Mouse (Mus musculus): Measurements from ENCODE around the gene Mob3c. TPM values are rescaled to one million over a fixed set of nuclear protein-coding genes. Genes with fewer than 3 reads are reported as not detected.

Gene Mob3c
- polyA plus RNA-seq (2012; rRNA removed) = 34.5 and 43.3 TPM in 2 replicates

DNA sequence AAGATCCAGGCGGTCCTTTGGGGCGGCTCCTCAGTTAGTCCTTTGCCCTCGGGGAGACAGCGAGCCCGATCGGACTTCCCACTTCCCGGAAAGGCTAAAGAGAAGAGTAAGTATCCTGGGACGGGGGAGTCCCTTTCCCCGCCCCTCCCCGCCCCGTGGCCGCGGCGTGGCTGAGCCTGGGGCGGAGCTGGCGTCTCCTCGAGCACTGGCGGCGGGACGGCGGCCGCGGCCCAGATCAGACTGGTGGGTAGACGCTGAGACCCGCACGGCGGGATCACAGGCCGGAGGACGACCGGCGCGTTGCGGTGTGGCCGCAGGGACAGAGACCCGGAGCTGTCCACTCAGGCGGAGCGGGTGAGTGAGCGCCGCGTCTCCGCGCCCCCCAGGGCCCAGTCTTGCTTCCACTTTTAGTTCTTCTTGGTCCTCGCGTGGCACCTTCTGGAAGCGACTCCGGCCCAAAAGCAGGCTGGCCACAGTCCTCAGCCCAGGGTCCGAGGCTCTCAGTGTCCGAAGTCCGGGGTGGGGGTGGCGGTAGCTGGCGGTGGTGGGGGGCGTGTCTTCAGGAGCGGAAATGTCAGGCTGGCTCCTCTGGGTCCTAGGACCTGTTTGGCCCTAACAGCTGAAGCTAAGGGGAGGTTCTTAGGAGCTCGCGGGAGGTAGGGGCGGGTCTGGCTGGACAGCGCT is at the start of gene Mob3c:
Gene Mob3c (plus strand): TSS at position 205 of the 684 bp plus-strand sequence.
- peak within 1 kb of the TSS; percentile 83 for H3K27ac ChIP-seq (ENCODE audit: insufficient read depth, low read length)
- DNase-seq (ENCODE audit: low read depth in 1 of 2, low spot score in 2 of 2) = peak in 1 of 2 experiments; percentile 70
- H3K36me3 ChIP-seq (ENCODE audit: control insufficient read depth, insufficient read depth, low read length) = peaks cover 7% of the 10 kb centered on the region; the same call in 1 of the 2 replicates
- H3K4me3 ChIP-seq (ENCODE audit: extremely low read depth, insufficient read depth, insufficient read length) = peak within 1 kb of the TSS; percentile 87
- H3K27me3 ChIP-seq (ENCODE audit: control insufficient read depth, insufficient read depth, low read length) = no peaks in the 10 kb centered on the region
- H3K4me1 ChIP-seq (ENCODE audit: control insufficient read depth, insufficient read depth, insufficient read length) = peaks cover 10% of the 10 kb centered on the region; the same call in 1 of the 2 replicates
- WGBS = under 1% methylated on average over 57 of the region's 57 CpGs
- TF ChIP-seq POLR2A (IDR thresholded peaks at IDR 0.05; ENCODE audit: low read depth, low read length) (no peak), CTCF (IDR thresholded peaks at IDR 0.05; ENCODE audit: extremely low read depth, insufficient read depth, insufficient read length, insufficient replicate concordance) (no peak)

DNA sequence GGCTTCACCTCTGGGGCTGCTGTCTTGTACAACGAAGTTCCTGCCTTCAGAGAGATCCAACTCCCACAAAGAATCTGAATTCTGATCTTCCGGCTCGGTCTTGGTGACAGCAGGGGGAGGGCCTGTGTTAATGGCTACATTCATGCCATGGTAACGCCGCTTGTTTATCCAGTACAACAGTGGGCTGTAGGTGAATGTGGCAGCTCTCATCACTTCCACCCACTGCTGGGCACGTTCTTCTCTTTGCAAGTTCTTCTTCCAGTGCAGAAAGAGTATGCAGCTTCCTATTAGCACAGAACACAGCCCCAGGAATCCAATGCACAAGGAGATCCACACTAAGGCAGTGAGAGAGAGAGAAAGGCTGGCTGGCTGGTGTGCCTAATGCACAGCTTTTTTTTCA is 47.6 kb upstream of the Mob3c start:
- Histone ChIP-seq H3K27me3 (ENCODE audit: control insufficient read depth, insufficient read depth, low read length) (no peaks in the 10 kb centered on the region), H3K4me1 (ENCODE audit: control insufficient read depth, insufficient read depth, insufficient read length) (no peaks in the 10 kb centered on the region), H3K4me3 (ENCODE audit: extremely low read depth, insufficient read depth, insufficient read length) (no peak overlapping the region), H3K36me3 (ENCODE audit: control insufficient read depth, insufficient read depth, low read length) (peaks cover 2% of the 10 kb centered on the region; the same call in 1 of the 2 replicates), H3K27ac (ENCODE audit: insufficient read depth, low read length) (no peak overlapping the region)
- no peak for DNase-seq (ENCODE audit: low read depth in 1 of 2, low spot score in 2 of 2)
- TF ChIP-seq POLR2A (IDR thresholded peaks at IDR 0.05; ENCODE audit: low read depth, low read length) (no peak), CTCF (IDR thresholded peaks at IDR 0.05; ENCODE audit: extremely low read depth, insufficient read depth, insufficient read length, insufficient replicate concordance) (no peak)
- 63% methylated on average over 6 of the region's 6 CpGs for WGBS

DNA sequence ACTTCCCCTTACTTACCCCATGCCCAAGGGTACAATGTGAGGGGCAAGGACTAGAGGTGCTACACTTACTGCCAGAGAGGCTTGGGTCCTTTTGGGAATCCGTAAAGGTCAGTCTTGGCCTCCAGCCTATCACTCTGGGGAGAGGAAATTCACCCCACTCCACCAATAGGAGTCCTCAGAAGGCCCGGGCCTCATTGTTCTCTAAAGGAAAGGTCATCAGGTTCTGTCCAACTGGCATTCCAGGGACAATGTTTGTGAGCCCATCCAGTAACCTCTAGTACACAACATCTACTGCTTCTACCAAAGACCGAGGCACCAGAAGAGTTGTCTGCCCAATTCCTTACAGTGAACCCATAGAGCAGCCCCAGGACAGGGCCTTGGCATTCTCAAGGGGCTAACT is 47.0 kb upstream of the Mob3c start, which contains the start of gene Tex38:
Gene Tex38 (minus strand): TSS at position 101 of the 400 bp plus-strand sequence.
- Histone ChIP-seq H3K27ac (ENCODE audit: insufficient read depth, low read length) (no peak within 1 kb of the TSS), H3K36me3 (ENCODE audit: control insufficient read depth, insufficient read depth, low read length) (peaks cover 2% of the 10 kb centered on the region; the same call in 1 of the 2 replicates), H3K27me3 (ENCODE audit: control insufficient read depth, insufficient read depth, low read length) (no peaks in the 10 kb centered on the region), H3K4me3 (ENCODE audit: extremely low read depth, insufficient read depth, insufficient read length) (no peak within 1 kb of the TSS), H3K4me1 (ENCODE audit: control insufficient read depth, insufficient read depth, insufficient read length) (peaks cover 3% of the 10 kb centered on the region; the same call in 1 of the 2 replicates)
- 86% methylated on average over 3 of the region's 3 CpGs for WGBS
- DNase-seq (ENCODE audit: low read depth in 1 of 2, low spot score in 2 of 2) = no peak
- TF ChIP-seq POLR2A (IDR thresholded peaks at IDR 0.05; ENCODE audit: low read depth, low read length) (no peak), CTCF (IDR thresholded peaks at IDR 0.05; ENCODE audit: extremely low read depth, insufficient read depth, insufficient read length, insufficient replicate concordance) (no peak)

DNA sequence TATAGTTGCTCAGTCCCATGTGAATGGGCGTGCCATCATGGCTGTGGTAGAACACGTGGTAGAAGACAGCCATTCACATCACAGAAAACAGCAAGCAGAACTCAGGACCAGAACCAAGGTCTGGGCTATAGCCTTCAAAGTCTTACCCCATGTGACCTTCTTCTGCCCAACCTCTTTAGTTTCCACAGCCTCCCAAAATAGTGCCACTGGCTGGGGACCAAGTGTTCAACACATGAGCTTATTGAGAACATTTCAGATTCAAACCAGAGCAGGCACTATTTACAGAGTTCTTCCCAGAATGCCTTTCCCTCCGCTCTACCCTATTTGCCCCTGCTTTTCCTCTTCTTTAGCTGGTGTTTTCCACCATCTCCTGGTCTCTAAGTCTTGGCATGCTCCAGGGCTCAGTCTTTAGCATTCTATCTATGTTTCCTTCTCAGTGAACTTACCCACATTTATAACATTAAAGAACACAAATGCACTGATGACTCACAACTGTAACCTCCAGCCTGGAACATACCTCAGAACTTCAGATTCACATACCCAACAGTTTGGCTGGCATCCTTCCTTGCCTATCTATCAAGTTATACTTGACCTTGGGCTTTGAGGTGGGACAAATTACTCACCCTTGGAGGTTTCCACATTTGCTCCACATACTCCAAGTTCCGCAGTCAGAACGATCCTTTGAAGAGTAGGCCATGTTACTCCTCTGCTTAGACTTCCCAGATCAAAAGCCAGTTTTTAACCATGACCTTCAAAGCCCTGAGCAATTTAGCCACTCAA is 45.7 kb upstream of the Mob3c start:
- Histone ChIP-seq H3K27ac (ENCODE audit: insufficient read depth, low read length) (no peak overlapping the region), H3K36me3 (ENCODE audit: control insufficient read depth, insufficient read depth, low read length) (peaks cover 2% of the 10 kb centered on the region; the same call in 1 of the 2 replicates), H3K4me1 (ENCODE audit: control insufficient read depth, insufficient read depth, insufficient read length) (peaks cover 3% of the 10 kb centered on the region; the same call in 1 of the 2 replicates), H3K27me3 (ENCODE audit: control insufficient read depth, insufficient read depth, low read length) (no peaks in the 10 kb centered on the region), H3K4me3 (ENCODE audit: extremely low read depth, insufficient read depth, insufficient read length) (no peak overlapping the region)
- TF ChIP-seq POLR2A (IDR thresholded peaks at IDR 0.05; ENCODE audit: low read depth, low read length) = no peak
- no peak for TF ChIP-seq CTCF (IDR thresholded peaks at IDR 0.05; ENCODE audit: extremely low read depth, insufficient read depth, insufficient read length, insufficient replicate concordance)
- 90% methylated on average over 5 of the region's 5 CpGs for WGBS
- no peak for DNase-seq (ENCODE audit: low read depth in 1 of 2, low spot score in 2 of 2)

DNA sequence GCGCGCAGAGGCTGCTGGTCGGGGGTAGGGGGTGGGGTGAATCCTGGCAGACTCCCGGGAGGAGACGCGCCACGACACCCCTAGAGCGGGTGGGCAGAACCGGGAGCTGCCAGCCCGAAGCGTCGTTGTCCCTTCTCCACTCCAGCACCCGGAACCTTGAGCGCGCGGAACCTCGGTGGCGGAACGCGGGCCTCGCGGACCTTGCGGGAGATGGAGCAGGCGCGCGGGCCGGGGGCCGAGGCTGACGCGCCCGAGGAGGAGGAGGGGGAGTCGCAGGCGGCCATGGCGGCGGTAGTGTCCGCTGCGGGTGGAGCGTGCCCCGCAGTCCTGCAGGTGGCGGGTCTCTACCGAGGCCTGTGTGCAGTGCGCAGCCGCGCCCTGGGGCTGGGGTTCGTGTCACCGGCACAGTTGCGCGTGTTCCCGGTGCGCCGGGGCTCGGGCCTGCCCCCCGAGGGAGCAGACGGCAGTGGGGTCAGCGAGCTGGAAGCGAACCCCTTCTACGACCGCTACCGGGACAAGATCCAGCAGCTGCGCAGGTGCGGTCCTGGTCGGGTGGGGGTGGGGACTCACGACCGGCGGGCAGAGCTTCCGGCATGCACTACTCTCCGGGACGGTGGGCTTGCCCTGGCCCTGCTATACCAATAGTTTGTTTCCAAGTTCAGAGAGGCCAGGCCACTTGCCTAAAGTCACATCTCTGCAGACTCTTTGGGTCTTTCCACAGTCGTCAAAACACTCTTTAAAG is 43.0 kb upstream of the Mob3c start, which contains the start of gene Atpaf1:
Gene Atpaf1 (plus strand): TSS at position 44 of the 742 bp plus-strand sequence.
- Histone ChIP-seq H3K36me3 (ENCODE audit: control insufficient read depth, insufficient read depth, low read length) (peaks cover 3% of the 10 kb centered on the region; the same call in 1 of the 2 replicates), H3K4me1 (ENCODE audit: control insufficient read depth, insufficient read depth, insufficient read length) (peaks cover 3% of the 10 kb centered on the region; the same call in 1 of the 2 replicates), H3K27me3 (ENCODE audit: control insufficient read depth, insufficient read depth, low read length) (no peaks in the 10 kb centered on the region), H3K4me3 (ENCODE audit: extremely low read depth, insufficient read depth, insufficient read length) (peak within 1 kb of the TSS; percentile 84), H3K27ac (ENCODE audit: insufficient read depth, low read length) (peak within 1 kb of the TSS; percentile 61)
- WGBS = under 1% methylated on average over 58 of the region's 69 CpGs
- TF ChIP-seq POLR2A (IDR thresholded peaks at IDR 0.05; ENCODE audit: low read depth, low read length) (no peak; the same call in 1 of the 2 replicates), CTCF (IDR thresholded peaks at IDR 0.05; ENCODE audit: extremely low read depth, insufficient read depth, insufficient read length, insufficient replicate concordance) (no peak)
- DNase-seq (ENCODE audit: low read depth in 1 of 2, low spot score in 2 of 2) = peak; percentile 40 to 55

DNA sequence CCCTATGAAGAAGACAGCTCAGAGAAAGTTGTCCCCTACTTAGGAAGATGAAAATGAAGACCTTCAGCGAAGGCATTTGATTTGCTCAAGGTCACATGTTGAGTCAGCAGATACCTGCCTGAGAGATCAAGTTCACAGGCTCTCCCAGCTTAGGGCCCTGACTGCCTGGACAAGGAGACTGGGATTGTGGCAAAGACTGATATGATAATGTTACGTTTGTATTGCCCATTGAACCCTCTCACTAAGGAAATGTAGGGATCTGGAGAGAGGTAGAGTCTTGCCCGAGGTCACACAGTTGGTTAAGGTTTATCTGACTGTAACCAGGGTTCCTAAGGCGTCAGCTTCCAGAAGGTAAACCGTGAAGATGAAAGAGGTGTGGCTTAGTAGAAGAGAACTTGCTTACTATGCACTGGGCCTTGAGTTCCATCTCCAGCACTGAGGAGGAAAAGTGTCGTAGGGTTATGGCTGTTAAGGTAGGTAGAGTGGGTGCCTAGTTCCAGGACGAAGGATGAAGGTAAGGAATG is 42.3 kb upstream of the Mob3c start:
- WGBS = 48% methylated on average over 7 of the region's 7 CpGs
- H3K4me3 ChIP-seq (ENCODE audit: extremely low read depth, insufficient read depth, insufficient read length) = peak overlapping the region; percentile 84
- H3K36me3 ChIP-seq (ENCODE audit: control insufficient read depth, insufficient read depth, low read length) = peaks cover 4% of the 10 kb centered on the region
- H3K27me3 ChIP-seq (ENCODE audit: control insufficient read depth, insufficient read depth, low read length) = no peaks in the 10 kb centered on the region
- H3K4me1 ChIP-seq (ENCODE audit: control insufficient read depth, insufficient read depth, insufficient read length) = peaks cover 3% of the 10 kb centered on the region; the same call in 1 of the 2 replicates
- no peak overlapping the region for H3K27ac ChIP-seq (ENCODE audit: insufficient read depth, low read length)
- TF ChIP-seq POLR2A (IDR thresholded peaks at IDR 0.05; ENCODE audit: low read depth, low read length) (no peak), CTCF (IDR thresholded peaks at IDR 0.05; ENCODE audit: extremely low read depth, insufficient read depth, insufficient read length, insufficient replicate concordance) (no peak)
- no peak for DNase-seq (ENCODE audit: low read depth in 1 of 2, low spot score in 2 of 2)

Data from spleen, adult 2 months (tissue).